Mouse (Mus musculus) hindbrain, embryonic 15.5 days (tissue): ENCODE data around the gene Myod1. TPM values are rescaled to one million over a fixed set of nuclear protein-coding genes. Genes with fewer than 3 reads are reported as not detected.

ENCODE experiments used
- ATAC-seq: fragments of 200-750 bp; cut with Nextera tagmentation; 2 replicates; pipeline ENCODE4 v1.8.0; 2017; ENCODE audit warnings: low read depth, moderate number of reproducible peaks, moderate TSS enrichment; ENCODE audit not compliant: low FRiP score
- H3K27ac ChIP-seq: fragments of 300-500 bp; sonication (generic); replicated peaks from 2 replicates; pipeline ENCODE4 v1.5.1; 2015; ENCODE audit warnings: mild to moderate bottlenecking, inconsistent platforms
- H3K27me3 ChIP-seq: fragments of 300-500 bp; sonication (generic); 2 replicates; pipeline ENCODE4 v1.6.1; 2015; ENCODE audit warnings: control low read depth, inconsistent platforms
- H3K36me3 ChIP-seq: fragments of 300-500 bp; sonication (generic); 2 replicates; pipeline ENCODE4 v1.6.1; 2015; ENCODE audit warnings: control low read depth, inconsistent platforms
- H3K4me1 ChIP-seq: fragments of 300-500 bp; sonication (generic); replicated peaks from 2 replicates; pipeline ENCODE4 v1.6.1; 2015; ENCODE audit warnings: control low read depth, inconsistent platforms
- H3K4me2 ChIP-seq: fragments of 300-500 bp; sonication (generic); 2 replicates; pipeline ENCODE4 v1.6.1; 2015; ENCODE audit warnings: moderate library complexity, mild to moderate bottlenecking, inconsistent platforms
- H3K4me3 ChIP-seq: fragments of 300-500 bp; sonication (generic); 2 replicates; pipeline ENCODE4 v1.5.1; 2015; ENCODE audit warnings: mild to moderate bottlenecking, inconsistent platforms
- H3K9ac ChIP-seq: fragments of 300-500 bp; sonication (generic); 2 replicates; pipeline ENCODE4 v1.6.1; 2015; ENCODE audit warnings: inconsistent platforms
- H3K9me3 ChIP-seq: fragments of 300-500 bp; sonication (generic); 2 replicates; pipeline ENCODE4 v1.6.1; 2016; ENCODE audit warnings: control low read depth, inconsistent platforms
- WGBS: fragments of 180-500 bp; shearing (Covaris S2); methylation state at CpG from one replicate; pipeline ENCODE4 v1.1.7; 2015; 5-methylcytosine and 5-hydroxymethylcytosine counted together
- polyA plus RNA-seq: library from polyadenylated mRNA; unstranded; fragments of >200 nt; fragmentation: Nextera tagmentation; extraction: Ambion mirVana; gene quantifications from 2 replicates; pipeline ENCODE4 v1.2.1, GENCODE M21; 2015

Myod1 gene
- polyA plus RNA-seq, 1 experiment from 2014 or later: 0.08 TPM

- ATAC-seq: no peak
- no peak overlapping the region for H3K9ac ChIP-seq
- H3K9me3 ChIP-seq: no peaks in the 10 kb centered on the region
- no peak overlapping the region for H3K27ac ChIP-seq
- no peaks in the 10 kb centered on the region for H3K27me3 ChIP-seq
- 78% methylated on average over 15 of the region's 15 CpGs for WGBS
- no peak overlapping the region for H3K4me3 ChIP-seq
- no peak overlapping the region for H3K4me2 ChIP-seq
- no peaks in the 10 kb centered on the region; the same call in 1 of the 2 replicates for H3K36me3 ChIP-seq
- peaks cover 50% of the 10 kb centered on the region for H3K4me1 ChIP-seq
These were observed 27.6 kb downstream of the Myod1 start for GRCm38 (mm10) chr7:46403616-46404485.

DNA sequence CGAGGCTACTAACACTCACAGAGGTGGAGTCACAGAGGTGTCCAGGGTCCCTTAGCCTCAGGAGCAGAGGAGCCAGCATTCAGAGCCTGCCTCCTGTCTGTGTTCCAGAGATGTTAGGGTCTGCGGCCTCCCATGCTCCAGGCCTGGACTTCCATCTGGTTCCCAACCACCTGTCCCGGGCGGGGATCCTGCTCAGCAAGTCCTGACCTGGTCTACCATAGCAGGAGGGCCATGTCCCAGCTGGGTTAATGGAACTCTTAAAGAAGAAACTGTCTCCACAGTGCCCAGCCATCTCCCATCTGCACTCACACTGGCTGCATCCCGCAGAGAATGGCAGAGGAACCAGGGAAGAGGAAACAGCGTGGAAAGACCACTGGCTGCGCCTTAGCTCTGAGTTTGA lies 28.5 kb downstream of the Myod1 start:
- ATAC-seq: no peak
- Histone ChIP-seq H3K27ac (no peak overlapping the region), H3K4me1 (peaks cover 41% of the 10 kb centered on the region), H3K27me3 (no peaks in the 10 kb centered on the region), H3K4me3 (no peak overlapping the region), H3K4me2 (no peak overlapping the region), H3K9ac (no peak overlapping the region), H3K9me3 (no peaks in the 10 kb centered on the region), H3K36me3 (no peaks in the 10 kb centered on the region; the same call in 1 of the 2 replicates)
- WGBS: 88% methylated on average over 7 of the region's 7 CpGs

DNA sequence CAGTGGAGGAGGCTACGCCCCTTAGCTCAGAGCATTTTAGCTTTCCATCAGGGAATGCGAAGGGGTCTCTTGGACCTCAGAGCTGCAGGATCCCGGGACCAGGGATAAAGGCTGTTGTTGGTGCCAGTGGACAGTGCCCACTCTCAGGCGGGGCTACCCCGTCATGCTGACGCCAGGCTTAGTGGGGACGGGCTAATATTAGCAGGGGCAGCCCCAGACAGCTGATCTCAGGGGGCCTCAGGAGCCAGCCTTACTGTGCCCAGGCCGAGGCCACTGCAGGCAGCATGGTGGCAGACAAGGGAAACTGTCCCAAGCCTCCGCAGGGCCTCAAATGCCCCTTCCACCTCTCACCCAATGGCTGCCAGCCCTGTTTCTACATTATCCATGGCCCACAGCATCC lies 32.3 kb downstream of the Myod1 start:
- no peak overlapping the region for H3K4me3 ChIP-seq
- H3K36me3 ChIP-seq: no peaks in the 10 kb centered on the region; the same call in 1 of the 2 replicates
- no peak overlapping the region for H3K9ac ChIP-seq
- no peak for ATAC-seq
- no peaks in the 10 kb centered on the region for H3K27me3 ChIP-seq
- no peak overlapping the region for H3K4me2 ChIP-seq
- no peak overlapping the region for H3K27ac ChIP-seq
- peaks cover 6% of the 10 kb centered on the region for H3K4me1 ChIP-seq
- no peaks in the 10 kb centered on the region for H3K9me3 ChIP-seq
- WGBS: 76% methylated on average over 9 of the region's 9 CpGs

DNA sequence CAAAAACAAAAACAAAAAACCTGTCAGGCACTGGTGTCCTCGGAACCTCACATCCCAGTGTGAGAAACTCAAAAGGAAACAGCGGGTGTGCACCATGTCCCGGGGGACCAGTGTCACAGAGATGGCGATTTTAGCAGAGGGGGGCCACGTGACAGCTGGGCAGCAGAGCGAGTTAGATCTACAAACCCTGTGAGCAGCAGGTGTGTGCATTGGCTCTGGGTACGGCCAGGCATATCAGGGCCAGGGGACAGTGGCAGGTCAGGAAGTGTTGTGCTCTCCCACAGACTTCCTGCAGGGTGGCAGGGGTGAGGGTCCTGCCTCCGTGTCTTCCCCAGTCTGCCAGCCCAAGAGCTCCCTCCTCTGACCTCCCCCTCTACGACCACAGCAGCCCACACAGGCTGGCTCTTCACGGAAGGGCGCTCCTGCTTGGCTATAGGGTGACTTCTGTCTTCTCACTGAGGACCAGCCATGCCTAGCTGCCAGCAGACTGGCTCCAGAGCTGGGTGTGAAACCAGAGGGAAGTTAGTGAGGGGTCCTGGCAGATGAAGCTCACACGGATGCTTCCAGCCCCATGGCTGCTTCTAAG lies 33.0 kb downstream of the Myod1 start:
- Histone ChIP-seq H3K4me3 (no peak overlapping the region), H3K9ac (no peak overlapping the region), H3K27me3 (no peaks in the 10 kb centered on the region), H3K27ac (no peak overlapping the region), H3K4me1 (peaks cover 2% of the 10 kb centered on the region), H3K4me2 (no peak overlapping the region), H3K9me3 (no peaks in the 10 kb centered on the region), H3K36me3 (no peaks in the 10 kb centered on the region; the same call in 1 of the 2 replicates)
- no peak for ATAC-seq
- 36% methylated on average over 12 of the region's 12 CpGs for WGBS

GRCm38 (mm10) chr7:46410727-46411126 lies 34.5 kb downstream of the Myod1 start:
- Histone ChIP-seq H3K9ac (no peak overlapping the region), H3K27me3 (no peaks in the 10 kb centered on the region), H3K4me2 (no peak overlapping the region), H3K4me3 (no peak overlapping the region), H3K9me3 (no peaks in the 10 kb centered on the region), H3K27ac (no peak overlapping the region), H3K36me3 (no peaks in the 10 kb centered on the region; the same call in 1 of the 2 replicates), H3K4me1 (peaks cover 3% of the 10 kb centered on the region)
- no peak for ATAC-seq
- WGBS: 83% methylated on average over 6 of the region's 6 CpGs

DNA sequence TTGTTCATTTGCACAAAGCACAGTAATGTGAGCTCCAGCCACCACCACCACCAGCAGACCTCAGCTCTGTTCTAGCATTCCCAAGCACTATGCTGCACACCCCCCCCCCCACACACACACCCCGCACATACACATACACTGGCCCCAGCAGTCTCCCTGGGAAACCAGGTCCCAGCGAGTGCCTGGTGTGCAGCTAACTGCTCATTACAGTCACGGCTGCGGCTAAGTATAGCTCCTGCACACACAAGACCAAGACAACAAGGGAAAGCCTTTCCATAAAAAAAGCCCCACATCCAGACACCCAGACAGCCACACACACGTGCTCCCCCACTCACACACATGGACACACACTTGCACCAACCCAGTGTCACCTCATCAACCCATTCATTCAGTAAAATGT lies 36.5 kb downstream of the Myod1 start:
- 80% methylated on average over 5 of the region's 5 CpGs for WGBS
- no peaks in the 10 kb centered on the region for H3K27me3 ChIP-seq
- H3K36me3 ChIP-seq: no peaks in the 10 kb centered on the region
- no peaks in the 10 kb centered on the region for H3K9me3 ChIP-seq
- ATAC-seq: no peak
- H3K9ac ChIP-seq: no peak overlapping the region
- no peak overlapping the region for H3K4me3 ChIP-seq
- H3K4me2 ChIP-seq: no peak overlapping the region
- H3K27ac ChIP-seq: no peak overlapping the region
- H3K4me1 ChIP-seq: peaks cover 13% of the 10 kb centered on the region

DNA sequence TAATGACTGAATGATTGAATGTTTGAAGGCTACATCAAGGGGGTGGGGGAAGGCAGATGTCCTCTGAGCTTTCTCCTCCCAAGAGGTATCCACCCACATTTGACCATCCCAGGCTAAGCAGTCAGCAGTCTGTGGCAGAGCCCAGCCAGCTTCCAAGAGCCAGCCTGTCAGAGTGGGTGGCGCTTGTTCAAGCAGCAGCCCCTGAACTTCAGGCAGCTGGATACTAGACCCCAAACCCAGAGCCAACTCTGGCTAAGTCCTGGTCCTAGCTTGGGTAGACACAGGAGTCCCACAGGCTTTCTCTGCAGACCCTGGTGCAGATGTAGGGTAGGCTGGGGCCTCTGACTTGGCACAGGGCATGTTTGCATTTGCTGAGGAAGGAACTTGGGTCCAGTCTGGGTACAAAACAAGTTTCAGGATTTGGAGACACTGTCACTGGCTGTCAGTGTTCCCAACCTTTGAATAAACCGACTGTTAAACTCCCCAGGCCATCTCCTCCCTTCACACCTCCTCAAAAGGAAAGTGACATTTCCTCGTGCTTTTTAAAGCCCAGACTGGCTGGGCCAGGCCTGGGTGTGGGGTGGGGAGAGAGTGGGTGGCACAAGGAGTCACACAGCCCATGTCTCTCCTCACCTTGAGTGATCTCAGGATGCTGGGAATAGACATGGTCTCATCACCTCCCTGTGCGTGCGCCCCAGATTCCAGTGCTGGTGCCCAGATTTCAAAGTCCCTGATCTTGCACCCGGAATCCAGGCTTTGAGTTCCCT lies 37.9 kb downstream of the Myod1 start:
- no peak overlapping the region for H3K4me2 ChIP-seq
- H3K9ac ChIP-seq: no peak overlapping the region
- H3K27ac ChIP-seq: no peak overlapping the region
- 72% methylated on average over 6 of the region's 6 CpGs for WGBS
- no peak for ATAC-seq
- no peaks in the 10 kb centered on the region for H3K9me3 ChIP-seq
- no peaks in the 10 kb centered on the region for H3K36me3 ChIP-seq
- peaks cover 22% of the 10 kb centered on the region for H3K4me1 ChIP-seq
- no peak overlapping the region for H3K4me3 ChIP-seq
- no peaks in the 10 kb centered on the region for H3K27me3 ChIP-seq

- Histone ChIP-seq H3K9ac (no peak overlapping the region), H3K27me3 (no peaks in the 10 kb centered on the region), H3K4me2 (no peak overlapping the region), H3K4me1 (peaks cover 22% of the 10 kb centered on the region), H3K36me3 (no peaks in the 10 kb centered on the region), H3K9me3 (no peaks in the 10 kb centered on the region), H3K4me3 (no peak overlapping the region), H3K27ac (no peak overlapping the region)
- no peak for ATAC-seq
- WGBS: 69% methylated on average over 14 of the region's 14 CpGs
These were observed 39.6 kb downstream of the Myod1 start for GRCm38 (mm10) chr7:46415818-46416425.

DNA sequence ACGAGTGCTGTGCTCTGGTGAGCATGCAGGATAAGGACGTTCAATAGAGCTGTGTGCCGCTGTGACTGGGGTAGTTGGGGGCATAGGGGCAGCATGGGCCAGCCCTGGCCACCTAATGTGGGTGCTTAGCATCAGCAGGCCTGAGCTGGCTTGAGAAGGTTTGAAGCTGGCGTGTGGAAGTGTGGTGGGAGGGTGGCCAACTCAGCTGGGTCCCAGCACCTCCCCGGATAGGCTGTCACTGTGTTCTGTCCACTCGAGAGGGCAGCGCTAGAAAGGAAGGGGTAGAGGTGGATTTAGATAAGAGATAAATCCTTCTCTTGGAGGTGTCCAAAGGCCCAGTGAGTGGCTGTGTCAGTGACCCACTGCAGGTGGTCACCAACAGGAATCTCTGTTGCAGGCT lies 41.2 kb downstream of the Myod1 start:
- Histone ChIP-seq H3K27me3 (no peaks in the 10 kb centered on the region), H3K9me3 (no peaks in the 10 kb centered on the region), H3K27ac (no peak overlapping the region), H3K9ac (no peak overlapping the region), H3K4me2 (no peak overlapping the region), H3K36me3 (no peaks in the 10 kb centered on the region), H3K4me1 (peaks cover 34% of the 10 kb centered on the region), H3K4me3 (no peak overlapping the region)
- ATAC-seq: no peak
- WGBS: 77% methylated on average over 7 of the region's 7 CpGs

DNA sequence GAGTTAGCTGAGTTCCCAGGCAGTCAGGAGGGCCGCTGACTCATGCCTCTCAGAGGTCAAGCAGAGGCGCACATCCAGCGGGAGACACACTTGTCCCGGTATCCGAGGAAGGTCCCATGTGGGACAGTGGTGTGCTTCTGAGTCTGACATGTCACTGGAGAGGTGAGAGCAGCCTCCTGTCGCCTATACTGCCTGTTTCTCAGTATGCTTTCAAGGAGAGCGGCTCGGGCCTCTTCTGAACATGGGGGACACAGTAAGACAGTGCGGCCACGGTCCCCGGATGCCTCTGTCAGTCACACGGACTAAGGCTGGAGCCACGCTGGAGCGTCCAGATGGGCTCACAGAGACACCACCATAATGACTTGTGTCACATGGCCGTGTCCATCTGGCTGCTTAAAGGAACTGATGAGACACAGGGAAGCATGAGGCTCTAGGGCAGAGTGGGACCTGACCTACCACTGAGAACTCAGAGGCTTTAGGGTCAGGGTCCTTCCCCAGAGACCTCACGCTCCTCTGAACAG lies 41.9 kb downstream of the Myod1 start:
- no peak overlapping the region for H3K27ac ChIP-seq
- 64% methylated on average over 16 of the region's 16 CpGs for WGBS
- no peaks in the 10 kb centered on the region for H3K27me3 ChIP-seq
- H3K9me3 ChIP-seq: no peaks in the 10 kb centered on the region
- H3K4me3 ChIP-seq: no peak overlapping the region
- no peak overlapping the region for H3K9ac ChIP-seq
- H3K4me2 ChIP-seq: no peak overlapping the region
- no peaks in the 10 kb centered on the region for H3K36me3 ChIP-seq
- ATAC-seq: 0 out of 2 replicates have a peak, but pooled peaks have one; percentile 25
- H3K4me1 ChIP-seq: peaks cover 41% of the 10 kb centered on the region

GRCm38 (mm10) chr7:46421535-46421934 lies 45.3 kb downstream of the Myod1 start:
- 33% methylated on average over 5 of the region's 5 CpGs for WGBS

More at GRCm38 (mm10) chr7:46421535-46421934, 45.3 kb downstream of the Myod1 start:
- Histone ChIP-seq H3K9ac (no peak overlapping the region), H3K4me1 (peaks cover 56% of the 10 kb centered on the region), H3K9me3 (no peaks in the 10 kb centered on the region), H3K27ac (peak overlapping the region; percentile 72), H3K27me3 (no peaks in the 10 kb centered on the region), H3K36me3 (no peaks in the 10 kb centered on the region), H3K4me3 (no peak overlapping the region), H3K4me2 (no peak overlapping the region)
- ATAC-seq: no peak
